Mouse (Mus musculus): Measurements from ENCODE around the gene Egf.

DNA sequence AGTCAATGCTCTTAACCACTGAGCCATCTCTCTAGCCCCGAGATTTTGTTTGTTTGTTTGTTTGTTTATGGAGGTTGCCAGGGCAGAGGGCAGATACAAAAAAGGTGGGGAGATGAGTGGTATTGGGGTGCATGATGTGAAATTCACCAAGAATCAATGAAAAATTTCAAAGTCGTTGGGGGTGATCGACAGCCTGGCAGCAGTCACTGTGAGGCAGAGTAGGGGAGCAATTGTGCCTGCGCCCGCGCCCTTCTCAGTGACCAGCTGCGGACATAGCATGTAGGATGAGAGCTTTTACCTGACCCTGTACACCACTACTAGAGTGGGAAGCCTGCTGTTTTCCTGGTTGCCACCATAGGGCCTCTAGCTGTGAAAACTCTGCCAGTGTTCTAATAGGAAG lies 79.2 kb downstream of the Egf start:
- TF ChIP-seq FLI1 (IDR thresholded peaks at IDR 0.05; ENCODE audit: low read length) (no peak), GATA1 (IDR thresholded peaks at IDR 0.05; ENCODE audit: borderline replicate concordance, low read length) (no peak)

All from megakaryocyte, embryonic 14.5 days (primary cell).